Mouse (Mus musculus): Measurements from ENCODE around the gene Prdm10. TPM values are rescaled to one million over a fixed set of nuclear protein-coding genes. Genes with fewer than 3 reads are reported as not detected.

The Prdm10 gene
- polyA plus RNA-seq, 1 experiment from 2014 or later, result 5.4 TPM

GRCm38 (mm10) chr9:31412165-31412564 lies 131.8 kb downstream of the Prdm10 start:
- no peak overlapping the region for H3K27ac ChIP-seq (replicated peaks)
- H3K9me3 ChIP-seq (replicated peaks), result no peaks in the 10 kb centered on the region
- 86% methylated on average over 4 of the region's 4 CpGs for WGBS
- ATAC-seq (ENCODE audit: insufficient number of reproducible peaks, low FRiP score, low TSS enrichment, low read depth), result no peak
- no peaks in the 10 kb centered on the region for H3K27me3 ChIP-seq
- H3K4me2 ChIP-seq (replicated peaks), result no peak overlapping the region
- peaks cover 90% of the 10 kb centered on the region for H3K36me3 ChIP-seq
- no peak overlapping the region for H3K9ac ChIP-seq
- H3K4me3 ChIP-seq (replicated peaks), result no peak overlapping the region
- no peaks in the 10 kb centered on the region for H3K4me1 ChIP-seq

GRCm38 (mm10) chr9:31418821-31419220 lies 138.5 kb downstream of the Prdm10 start:
- no peaks in the 10 kb centered on the region for H3K4me1 ChIP-seq
- no peak overlapping the region for H3K27ac ChIP-seq (replicated peaks)
- H3K9ac ChIP-seq, result no peak overlapping the region
- WGBS, result 94% methylated on average over 1 of the region's 1 CpGs
- H3K4me2 ChIP-seq (replicated peaks), result no peak overlapping the region
- H3K36me3 ChIP-seq, result peaks cover 78% of the 10 kb centered on the region
- no peaks in the 10 kb centered on the region for H3K27me3 ChIP-seq
- H3K9me3 ChIP-seq (replicated peaks), result no peaks in the 10 kb centered on the region
- H3K4me3 ChIP-seq (replicated peaks), result no peak overlapping the region
- ATAC-seq (ENCODE audit: insufficient number of reproducible peaks, low FRiP score, low TSS enrichment, low read depth), result no peak

DNA sequence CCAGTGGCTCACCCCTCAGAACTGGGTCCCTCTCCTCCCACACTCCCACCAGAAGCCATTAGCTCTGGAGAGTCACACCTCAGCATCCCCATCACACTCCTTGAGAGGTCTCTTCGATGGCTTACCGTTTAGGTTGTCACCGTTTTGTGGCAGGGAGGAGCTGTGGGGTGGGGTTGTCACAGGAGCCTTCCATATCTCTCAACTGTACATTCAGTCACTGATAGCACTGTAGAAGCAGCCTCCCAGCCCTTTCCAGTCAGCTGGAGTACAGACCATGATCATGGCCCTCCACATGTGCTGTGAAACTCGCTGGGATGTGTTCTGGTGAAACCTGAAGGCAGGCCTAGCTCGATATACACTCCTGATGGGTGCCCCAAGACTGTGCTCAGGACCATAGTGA lies 141.8 kb downstream of the Prdm10 start:
- WGBS, result 88% methylated on average over 5 of the region's 5 CpGs
- ATAC-seq (ENCODE audit: insufficient number of reproducible peaks, low FRiP score, low TSS enrichment, low read depth), result no peak
- Histone ChIP-seq H3K4me3 (replicated peaks) (no peak overlapping the region), H3K4me2 (replicated peaks) (no peak overlapping the region), H3K4me1 (no peaks in the 10 kb centered on the region), H3K27me3 (no peaks in the 10 kb centered on the region), H3K36me3 (peaks cover 50% of the 10 kb centered on the region), H3K27ac (replicated peaks) (no peak overlapping the region), H3K9me3 (replicated peaks) (no peaks in the 10 kb centered on the region), H3K9ac (no peak overlapping the region)

- Histone ChIP-seq H3K9ac (no peak overlapping the region), H3K27me3 (no peaks in the 10 kb centered on the region), H3K4me1 (no peaks in the 10 kb centered on the region), H3K4me3 (replicated peaks) (no peak overlapping the region), H3K36me3 (no peaks in the 10 kb centered on the region; the same call in 1 of the 2 replicates), H3K27ac (replicated peaks) (no peak overlapping the region), H3K4me2 (replicated peaks) (no peak overlapping the region), H3K9me3 (replicated peaks) (no peaks in the 10 kb centered on the region)
- 85% methylated on average over 7 of the region's 7 CpGs for WGBS
- no peak for ATAC-seq (ENCODE audit: insufficient number of reproducible peaks, low FRiP score, low TSS enrichment, low read depth)
Observed at GRCm38 (mm10) chr9:31428971-31429370, 148.6 kb downstream of the Prdm10 start.

DNA sequence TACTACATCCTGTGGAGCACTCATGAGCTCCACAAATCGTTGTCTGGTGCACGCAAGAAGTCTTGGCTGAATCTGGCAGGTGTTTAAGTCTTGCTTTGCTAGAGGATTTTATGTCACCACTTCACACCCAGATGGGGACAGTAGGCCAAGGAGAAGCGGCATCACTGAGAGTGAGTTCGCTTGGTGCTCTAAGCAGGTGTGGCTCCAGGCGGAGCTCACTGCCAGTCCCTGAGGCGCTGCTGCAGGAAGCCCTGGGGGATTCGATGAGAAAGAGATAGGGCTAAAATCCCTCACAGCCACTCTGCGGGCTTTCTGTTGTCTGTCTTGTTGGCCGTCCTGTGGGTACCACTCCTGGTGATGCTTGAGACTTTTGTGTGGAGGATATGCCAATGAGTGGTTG lies 149.7 kb downstream of the Prdm10 start:
- Histone ChIP-seq H3K4me1 (no peaks in the 10 kb centered on the region), H3K4me3 (replicated peaks) (no peak overlapping the region), H3K36me3 (no peaks in the 10 kb centered on the region), H3K27ac (replicated peaks) (no peak overlapping the region), H3K4me2 (replicated peaks) (no peak overlapping the region), H3K27me3 (no peaks in the 10 kb centered on the region), H3K9ac (no peak overlapping the region), H3K9me3 (replicated peaks) (no peaks in the 10 kb centered on the region)
- 68% methylated on average over 9 of the region's 9 CpGs for WGBS
- ATAC-seq (ENCODE audit: insufficient number of reproducible peaks, low FRiP score, low TSS enrichment, low read depth), result no peak

Other genes starting within 250 kb of the Prdm10 start
- 7.6 and 8.3 TPM in 2 replicates for gene Zbtb44, start 249.9 kb upstream of the Prdm10 start, polyA plus RNA-seq (2015; fragmentation: Nextera tagmentation; extraction: Ambion mirVana)
- 29.7 and 31.7 TPM in 2 replicates for gene St14, start 148.7 kb upstream of the Prdm10 start, polyA plus RNA-seq (2015; fragmentation: Nextera tagmentation; extraction: Ambion mirVana)
- 287 and 290 TPM in 2 replicates for gene Aplp2, start 68.7 kb upstream of the Prdm10 start, polyA plus RNA-seq (2015; fragmentation: Nextera tagmentation; extraction: Ambion mirVana)
- 21.2 and 23.8 TPM in 2 replicates for gene Nfrkb, start 105.7 kb downstream of the Prdm10 start, polyA plus RNA-seq (2015; fragmentation: Nextera tagmentation; extraction: Ambion mirVana)
- gene Tmem45b, start 183.9 kb downstream of the Prdm10 start, polyA plus RNA-seq (2015; fragmentation: Nextera tagmentation; extraction: Ambion mirVana), result 3.4 and 3.9 TPM in 2 replicates